Mouse (Mus musculus) MEL (cell line): ENCODE data around the gene Sept9. TPM values are rescaled to one million over a fixed set of nuclear protein-coding genes. Genes with fewer than 3 reads are reported as not detected.

Experiments
- DNase-seq: peaks from one replicate; pipeline ENCODE4 v3.0.0; 2011; ENCODE audit warnings: low read depth, low spot score
- H3K27ac ChIP-seq: 2 replicates; pipeline ENCODE4 v1.5.1; 2012; ENCODE audit warnings: low read depth, mild to moderate bottlenecking, control low read depth, low read length, moderate library complexity; ENCODE audit not compliant: control insufficient read depth
- H3K27me3 ChIP-seq, 2 experiments: fragments of 150-350 bp in 1 of 2; sonication (generic) in 1 of 2; 2 replicates each; pipeline ENCODE4 v1.6.1; 2012; ENCODE audit warnings: low read length in 2 of 2, mild to moderate bottlenecking in 2 of 2, improper control_type of control experiment in 1 of 2, moderate library complexity in 1 of 2; ENCODE audit not compliant: insufficient read depth in 2 of 2, control insufficient read depth in 1 of 2
- H3K36me3 ChIP-seq, 2 experiments: 2 replicates each; pipeline ENCODE4 v1.6.1; 2012 to 2014; ENCODE audit warnings: low read length in 2 of 2, improper control_type of control experiment in 1 of 2, inconsistent platforms in 1 of 2, mild to moderate bottlenecking in 1 of 2; ENCODE audit not compliant: insufficient read depth in 2 of 2, control insufficient read depth in 1 of 2
- H3K4me1 ChIP-seq, 2 experiments: fragments of 150-350 bp in 1 of 2; sonication (generic) in 1 of 2; 2 replicates each; pipeline ENCODE4 v1.6.1; 2012; ENCODE audit warnings: low read length in 2 of 2, improper control_type of control experiment in 1 of 2, mild to moderate bottlenecking in 1 of 2; ENCODE audit not compliant: insufficient read depth in 2 of 2, control insufficient read depth in 1 of 2
- H3K4me3 ChIP-seq, 2 experiments: fragments of 150-350 bp in 1 of 2; sonication (generic) in 1 of 2; 2 replicates each; pipeline ENCODE4 v1.5.1; 2012; ENCODE audit warnings: low read depth in 2 of 2, low read length in 2 of 2, mild to moderate bottlenecking in 2 of 2, moderate library complexity in 2 of 2, control low read depth in 1 of 2, improper control_type of control experiment in 1 of 2; ENCODE audit not compliant: control insufficient read depth in 1 of 2, insufficient read depth in 1 of 2
- H3K79me2 ChIP-seq: 2 replicates; pipeline ENCODE4 v1.6.1; 2012; ENCODE audit warnings: mild to moderate bottlenecking, low read length, moderate library complexity; ENCODE audit not compliant: control insufficient read depth, poor library complexity, insufficient read depth
- H3K9ac ChIP-seq: 2 replicates; pipeline ENCODE4 v1.6.1; 2012; ENCODE audit warnings: low read depth, mild to moderate bottlenecking, control low read depth, low read length, moderate library complexity; ENCODE audit not compliant: control insufficient read depth, poor library complexity, severe bottlenecking
- H3K9me3 ChIP-seq: fragments of 150-350 bp; sonication (generic); replicated peaks from 2 replicates; pipeline ENCODE4 v1.6.1; 2012; ENCODE audit warnings: mild to moderate bottlenecking, low read length, improper control_type of control experiment, moderate library complexity; ENCODE audit not compliant: insufficient read depth
- BHLHE40 ChIP-seq: IDR thresholded peaks from 2 replicates; pipeline ENCODE4 v1.6.1; 2012; ENCODE audit warnings: low read depth, mild to moderate bottlenecking, inconsistent platforms, low read length, improper control_type of control experiment, borderline replicate concordance
- CHD1 ChIP-seq: IDR thresholded peaks from 2 replicates; pipeline ENCODE4 v1.6.1; 2012; ENCODE audit warnings: low read depth, mild to moderate bottlenecking, inconsistent platforms, low read length, improper control_type of control experiment
- CTCF ChIP-seq, 3 experiments: IDR thresholded peaks in 2 of 3; conservative IDR thresholded peaks in 1 of 3; 2 replicates each; pipeline ENCODE4 v1.5.1; 2011 to 2012; ENCODE audit warnings: low read length in 3 of 3, low read depth in 2 of 3, mild to moderate bottlenecking in 2 of 3, improper control_type of control experiment in 1 of 3, inconsistent platforms in 1 of 3, mixed read lengths in 1 of 3, moderate library complexity in 1 of 3; ENCODE audit not compliant: control insufficient read depth in 1 of 3, insufficient read depth in 1 of 3, poor library complexity in 1 of 3, severe bottlenecking in 1 of 3
- E2F4 ChIP-seq: IDR thresholded peaks from 2 replicates; pipeline ENCODE4 v1.6.1; 2011; ENCODE audit warnings: low read depth, low read length, improper control_type of control experiment, borderline replicate concordance
- ELF1 ChIP-seq: IDR thresholded peaks from 2 replicates; pipeline ENCODE4 v1.6.1; 2014; ENCODE audit warnings: low read depth, mild to moderate bottlenecking, inconsistent platforms, low read length, improper control_type of control experiment, moderate library complexity
- ETS1 ChIP-seq: IDR thresholded peaks from 2 replicates; pipeline ENCODE4 v1.6.1; 2012; ENCODE audit warnings: low read depth, mild to moderate bottlenecking, inconsistent platforms, low read length, improper control_type of control experiment, moderate library complexity
- GATA1 ChIP-seq: IDR thresholded peaks from 2 replicates; pipeline ENCODE4 v1.6.1; 2011; ENCODE audit warnings: low read depth, low read length, improper control_type of control experiment
- HCFC1 ChIP-seq: IDR thresholded peaks from 2 replicates; pipeline ENCODE4 v1.6.1; 2012; ENCODE audit warnings: low read depth, mild to moderate bottlenecking, inconsistent platforms, low read length, improper control_type of control experiment, moderate library complexity
- KAT2A ChIP-seq: conservative IDR thresholded peaks from 2 replicates; pipeline ENCODE4 v1.6.1; 2012; ENCODE audit warnings: low read depth, low read length, improper control_type of control experiment, inconsistent platforms
- MAFK ChIP-seq: IDR thresholded peaks from 2 replicates; pipeline ENCODE4 v1.6.1; 2011; ENCODE audit warnings: low read depth, mild to moderate bottlenecking, low read length, improper control_type of control experiment, borderline replicate concordance
- MAX ChIP-seq: IDR thresholded peaks from 2 replicates; pipeline ENCODE4 v1.6.1; 2011; ENCODE audit warnings: low read length, improper control_type of control experiment
- MEF2A ChIP-seq: IDR thresholded peaks from 2 replicates; pipeline ENCODE4 v1.6.1; 2014; ENCODE audit warnings: low read depth, mild to moderate bottlenecking, inconsistent platforms, low read length, improper control_type of control experiment; ENCODE audit not compliant: poor library complexity, insufficient replicate concordance, severe bottlenecking; ENCODE audit errors: extremely low read depth
- MYB ChIP-seq: IDR thresholded peaks from 2 replicates; pipeline ENCODE4 v1.6.1; 2011; ENCODE audit warnings: mild to moderate bottlenecking, low read depth, low read length, improper control_type of control experiment
- POLR2AphosphoS2 ChIP-seq: IDR thresholded peaks from 2 replicates; pipeline ENCODE4 v1.6.1; 2011; ENCODE audit warnings: low read length, improper control_type of control experiment
- POLR2AphosphoS5 ChIP-seq: IDR thresholded peaks from 2 replicates; pipeline ENCODE4 v1.6.1; 2012; ENCODE audit warnings: low read depth, borderline replicate concordance, mild to moderate bottlenecking, inconsistent platforms, low read length, moderate library complexity, mixed read lengths
- RCOR1 ChIP-seq: IDR thresholded peaks from 2 replicates; pipeline ENCODE4 v1.6.1; 2012; ENCODE audit warnings: low read depth, mild to moderate bottlenecking, inconsistent platforms, low read length, improper control_type of control experiment
- SMC3 ChIP-seq: IDR thresholded peaks from 2 replicates; pipeline ENCODE4 v1.6.1; 2011; ENCODE audit warnings: low read depth, low read length, improper control_type of control experiment
- TAL1 ChIP-seq: IDR thresholded peaks from 2 replicates; pipeline ENCODE4 v1.6.1; 2012; ENCODE audit warnings: mild to moderate bottlenecking, inconsistent platforms, low read length, moderate library complexity, mixed read lengths
- TCF12 ChIP-seq: IDR thresholded peaks from 2 replicates; pipeline ENCODE4 v1.6.1; 2014; ENCODE audit warnings: low read depth, mild to moderate bottlenecking, inconsistent platforms, low read length, improper control_type of control experiment, moderate library complexity
- ZKSCAN1 ChIP-seq: IDR thresholded peaks from 2 replicates; pipeline ENCODE4 v1.6.1; 2012; ENCODE audit warnings: low read depth, mild to moderate bottlenecking, inconsistent platforms, low read length, improper control_type of control experiment, moderate library complexity
- ZMIZ1 ChIP-seq: IDR thresholded peaks from 2 replicates; pipeline ENCODE4 v1.6.1; 2012; ENCODE audit warnings: low read depth, mild to moderate bottlenecking, inconsistent platforms, low read length, improper control_type of control experiment, moderate library complexity
- ZNF384 ChIP-seq: IDR thresholded peaks from 2 replicates; pipeline ENCODE4 v1.6.1; 2012; ENCODE audit warnings: low read depth, mild to moderate bottlenecking, inconsistent platforms, low read length, improper control_type of control experiment
- polyA plus RNA-seq, 2 experiments: library from polyadenylated mRNA; stranded (reverse) in 1 of 2; unstranded in 1 of 2; fragments of >175 nt in 1 of 2; fragments of >200 nt in 1 of 2; gene quantifications; 2 replicates each; pipeline versions ENCODE4 v1.2.1 to v1.2.4; 2012; ENCODE audit warnings: low replicate concordance in 2 of 2, low read depth in 1 of 2; ENCODE audit not compliant: insufficient read length in 2 of 2, insufficient read depth in 1 of 2, missing spikeins in 1 of 2
- total RNA-seq: library from RNA; depleted of rRNA; stranded (reverse); fragments of 300-350 nt; gene quantifications from 2 replicates; pipeline ENCODE4 v1.2.3, GENCODE M21; 2012

Gene Sept9
- total and polyA plus RNA-seq, 3 experiments = 49.7 to 196 (median 163) TPM

DNA sequence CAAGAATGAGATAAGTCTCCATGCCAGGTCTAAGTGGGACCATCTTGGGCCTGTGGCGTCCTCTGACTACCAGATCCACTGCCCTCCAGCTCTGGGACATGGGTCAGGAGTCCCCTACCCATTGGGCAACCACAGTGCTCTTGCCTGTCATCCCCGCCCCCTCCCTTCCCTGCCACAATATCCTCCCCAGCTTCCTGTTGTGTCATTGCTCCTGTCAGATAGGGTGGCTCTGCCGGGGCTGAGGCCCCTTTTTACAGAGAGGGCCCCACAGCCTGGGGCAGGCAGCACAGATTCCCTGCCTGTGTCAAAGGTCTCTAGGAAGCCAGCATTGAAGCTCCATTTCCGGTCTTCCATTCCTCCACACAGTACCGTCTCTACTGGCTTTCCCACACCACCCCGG is 134.6 kb downstream of the Sept9 start (continued):
- no peak for TF ChIP-seq MAFK
- TF ChIP-seq BHLHE40 = 0 out of 2 replicates have a peak, but pooled peaks have one; percentile 48
- TF ChIP-seq TAL1 = peak; percentile 53
- TF ChIP-seq POLR2AphosphoS2 = peak; percentile 43; the same call in 1 of the 2 replicates
- TF ChIP-seq ZKSCAN1 = no peak
- TF ChIP-seq CTCF (IDR thresholded peaks at IDR 0.05 in 2 of 3, conservative IDR thresholded peaks at IDR 0.05 in 1 of 3; ENCODE audit: control insufficient read depth in 1 of 3, insufficient read depth in 1 of 3, low read depth in 2 of 3, low read length in 3 of 3, poor library complexity in 1 of 3, severe bottlenecking in 1 of 3) = no peak
- TF ChIP-seq ZMIZ1 = peak; percentile 72; the same call in 1 of the 2 replicates
- peak; percentile 90 for TF ChIP-seq ETS1
- 0 out of 2 replicates have a peak, but pooled peaks have one; percentile 22 for TF ChIP-seq MEF2A
- no peak for TF ChIP-seq CHD1
- 0 out of 2 replicates have a peak, but pooled peaks have one; percentile 4 for TF ChIP-seq MAX
- TF ChIP-seq RCOR1 = peak; percentile 97
- peak; percentile 76 for TF ChIP-seq HCFC1
- TF ChIP-seq POLR2AphosphoS5 = no peak
- TF ChIP-seq E2F4 = no peak
- TF ChIP-seq KAT2A = no peak
- TF ChIP-seq MYB = 0 out of 2 replicates have a peak, but pooled peaks have one; percentile 39
- peak; percentile 77 for TF ChIP-seq ELF1

DNA sequence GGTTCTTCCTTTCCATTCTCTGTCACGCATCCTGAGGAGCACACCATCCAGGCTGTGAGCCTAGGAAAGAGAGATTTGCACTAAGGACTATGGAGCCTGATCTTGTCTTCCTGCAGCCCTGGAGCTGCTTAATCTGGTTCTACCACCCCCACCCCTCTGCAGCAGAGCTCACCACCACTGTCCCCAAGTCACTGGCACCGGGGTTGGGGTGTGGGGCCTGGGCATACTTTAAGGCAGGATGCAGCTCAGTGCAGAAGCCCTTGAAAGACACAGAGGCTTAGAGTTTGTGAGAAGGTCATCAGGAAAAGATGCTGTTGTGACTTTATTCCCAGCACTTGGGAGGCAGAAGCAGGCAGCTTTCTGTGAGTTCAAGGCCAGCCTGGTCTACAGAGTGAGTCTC is 135.7 kb downstream of the Sept9 start:
- Histone ChIP-seq H3K27me3 (no peaks in the 10 kb centered on the region), H3K36me3 (peaks cover 0 to 62% of the 10 kb centered on the region in 2 experiments; a peak in 2 of 4 replicates)
- no peak for TF ChIP-seq TAL1
- TF ChIP-seq ZNF384 = no peak
- no peak for TF ChIP-seq SMC3
- TF ChIP-seq GATA1 = no peak
- no peak for TF ChIP-seq E2F4
- TF ChIP-seq TCF12 = no peak
- TF ChIP-seq CTCF (IDR thresholded peaks at IDR 0.05 in 2 of 3, conservative IDR thresholded peaks at IDR 0.05 in 1 of 3; ENCODE audit: control insufficient read depth in 1 of 3, insufficient read depth in 1 of 3, low read depth in 2 of 3, low read length in 3 of 3, poor library complexity in 1 of 3, severe bottlenecking in 1 of 3) = no peak
- no peak for TF ChIP-seq MAFK
- TF ChIP-seq, all 39 proteins: peak for 0
- H3K4me1 ChIP-seq = peaks cover 48 to 73% of the 10 kb centered on the region in 2 experiments
- peak overlapping the region; percentile 20 for H3K27ac ChIP-seq
- no peak overlapping the region; the same call in 1 of the 2 replicates for H3K9ac ChIP-seq
- H3K4me3 ChIP-seq = no peak overlapping the region
- H3K79me2 ChIP-seq = peaks cover 61% of the 10 kb centered on the region
- DNase-seq = no peak
- H3K9me3 ChIP-seq = no peaks in the 10 kb centered on the region
